Mouse (Mus musculus) midbrain, embryonic 11.5 days (tissue): ENCODE measurements around the gene Podxl2. TPM values are rescaled to one million over a fixed set of nuclear protein-coding genes. Genes with fewer than 3 reads are reported as not detected.
A peak's percentile ranks its signal among the peaks of the same experiment; 100 is the strongest.

Experiments used
- ATAC-seq: fragments of 200-750 bp; cut with Nextera tagmentation; 2 replicates; pipeline ENCODE4 v1.8.0; 2017; ENCODE audit warnings: moderate TSS enrichment, moderate library complexity; ENCODE audit not compliant: low FRiP score
- DNase-seq: peaks from one replicate; pipeline ENCODE4 v3.0.0; 2015; ENCODE audit warnings: low spot score; ENCODE audit errors: missing footprints
- H3K27ac ChIP-seq: fragments of 300-500 bp; sonication (generic); 2 replicates; pipeline ENCODE4 v1.5.1; 2014; ENCODE audit warnings: low read depth, low read length
- H3K27me3 ChIP-seq: fragments of 300-500 bp; sonication (generic); 2 replicates; pipeline ENCODE4 v1.6.1; 2014; ENCODE audit warnings: mild to moderate bottlenecking, low read length, moderate library complexity, mixed read lengths; ENCODE audit not compliant: control insufficient read depth, insufficient read depth
- H3K36me3 ChIP-seq: fragments of 300-500 bp; sonication (generic); 2 replicates; pipeline ENCODE4 v1.6.1; 2014; ENCODE audit warnings: mild to moderate bottlenecking, low read length, moderate library complexity, mixed read lengths; ENCODE audit not compliant: control insufficient read depth, insufficient read depth
- H3K4me1 ChIP-seq: fragments of 300-500 bp; sonication (generic); 2 replicates; pipeline ENCODE4 v1.6.1; 2014; ENCODE audit warnings: low read length; ENCODE audit not compliant: control insufficient read depth, insufficient read depth
- H3K4me2 ChIP-seq: fragments of 300-500 bp; sonication (generic); 2 replicates; pipeline ENCODE4 v1.6.1; 2014; ENCODE audit warnings: mild to moderate bottlenecking, moderate library complexity
- H3K4me3 ChIP-seq: fragments of 300-500 bp; sonication (generic); 2 replicates; pipeline ENCODE4 v1.5.1; 2014; ENCODE audit warnings: low read depth, low read length
- H3K9ac ChIP-seq: fragments of 300-500 bp; sonication (generic); 2 replicates; pipeline ENCODE4 v1.6.1; 2014; ENCODE audit warnings: low read length
- H3K9me3 ChIP-seq: fragments of 300-500 bp; sonication (generic); 2 replicates; pipeline ENCODE4 v1.6.1; 2016; ENCODE audit warnings: low read length; ENCODE audit not compliant: control insufficient read depth
- WGBS: fragments of 180-500 bp; shearing (Covaris S2); extraction: QIAGEN DNeasy Blood & Tissue Kit; methylation state at CpG from one replicate; pipeline ENCODE4 v1.1.7; 2014; 5-methylcytosine and 5-hydroxymethylcytosine counted together
- polyA plus RNA-seq: library from polyadenylated mRNA; unstranded; fragments of >200 nt; fragmentation: Nextera tagmentation; extraction: Ambion mirVana; gene quantifications from 2 replicates; pipeline ENCODE4 v1.2.1, GENCODE M21; 2014

Gene Podxl2
- polyA plus RNA-seq, 1 experiment from 2014 or later = 118 TPM

- Histone ChIP-seq H3K4me1 (no peaks in the 10 kb centered on the region), H3K27me3 (no peaks in the 10 kb centered on the region), H3K4me2 (no peak overlapping the region), H3K36me3 (no peaks in the 10 kb centered on the region), H3K4me3 (no peak overlapping the region), H3K9me3 (no peaks in the 10 kb centered on the region), H3K27ac (no peak overlapping the region), H3K9ac (no peak overlapping the region)
- DNase-seq (peak; percentile 81), ATAC-seq (no peak)
- 77% methylated on average over 15 of the region's 15 CpGs for WGBS
Measured at GRCm38 (mm10) chr6:88828206-88829009, 46.4 kb downstream of the Podxl2 start.

GRCm38 (mm10) chr6:88827395-88828205 lies 47.2 kb downstream of the Podxl2 start:
- H3K27me3 ChIP-seq = no peaks in the 10 kb centered on the region
- H3K9me3 ChIP-seq = no peaks in the 10 kb centered on the region
- H3K36me3 ChIP-seq = no peaks in the 10 kb centered on the region
- no peak overlapping the region for H3K4me2 ChIP-seq
- DNase-seq (peak; percentile 78), ATAC-seq (no peak)
- no peaks in the 10 kb centered on the region for H3K4me1 ChIP-seq
- no peak overlapping the region for H3K4me3 ChIP-seq
- WGBS = 61% methylated on average over 13 of the region's 13 CpGs
- no peak overlapping the region for H3K9ac ChIP-seq
- no peak overlapping the region for H3K27ac ChIP-seq

- H3K36me3 ChIP-seq = no peaks in the 10 kb centered on the region
- DNase-seq = no peak
- H3K4me3 ChIP-seq = no peak overlapping the region
- 73% methylated on average over 3 of the region's 3 CpGs for WGBS
- H3K27me3 ChIP-seq = no peaks in the 10 kb centered on the region
- H3K4me2 ChIP-seq = no peak overlapping the region
- no peaks in the 10 kb centered on the region for H3K9me3 ChIP-seq
- H3K4me1 ChIP-seq = no peaks in the 10 kb centered on the region
- no peak for ATAC-seq
- no peak overlapping the region for H3K27ac ChIP-seq
- H3K9ac ChIP-seq = no peak overlapping the region
Measured at GRCm38 (mm10) chr6:88826965-88827364, 47.9 kb downstream of the Podxl2 start.

GRCm38 (mm10) chr6:88826545-88826944 lies 48.3 kb downstream of the Podxl2 start:
- WGBS = 49% methylated on average over 6 of the region's 6 CpGs
- DNase-seq (no peak), ATAC-seq (peak; percentile 35; the same call in 1 of the 2 replicates)
- Histone ChIP-seq H3K4me2 (no peak overlapping the region), H3K27me3 (no peaks in the 10 kb centered on the region), H3K36me3 (no peaks in the 10 kb centered on the region), H3K27ac (no peak overlapping the region), H3K4me1 (no peaks in the 10 kb centered on the region), H3K9ac (no peak overlapping the region), H3K9me3 (no peaks in the 10 kb centered on the region), H3K4me3 (no peak overlapping the region)

- Histone ChIP-seq H3K9me3 (no peaks in the 10 kb centered on the region), H3K4me2 (no peak overlapping the region), H3K9ac (no peak overlapping the region), H3K27ac (no peak overlapping the region), H3K36me3 (no peaks in the 10 kb centered on the region), H3K4me1 (no peaks in the 10 kb centered on the region), H3K27me3 (no peaks in the 10 kb centered on the region), H3K4me3 (no peak overlapping the region)
- ATAC-seq (no peak), DNase-seq (no peak)
- WGBS = 60% methylated on average over 3 of the region's 3 CpGs
Measured at GRCm38 (mm10) chr6:88826088-88826487, 48.8 kb downstream of the Podxl2 start.

GRCm38 (mm10) chr6:88824183-88824582 lies 50.7 kb downstream of the Podxl2 start:
- ATAC-seq = no peak
- Histone ChIP-seq H3K4me3 (no peak overlapping the region), H3K9me3 (no peaks in the 10 kb centered on the region), H3K9ac (no peak overlapping the region), H3K4me2 (no peak overlapping the region), H3K27me3 (no peaks in the 10 kb centered on the region), H3K27ac (no peak overlapping the region), H3K4me1 (no peaks in the 10 kb centered on the region), H3K36me3 (no peaks in the 10 kb centered on the region)
- no peak for DNase-seq
- 68% methylated on average over 7 of the region's 7 CpGs for WGBS

- DNase-seq (peak; percentile 59), ATAC-seq (no peak)
- WGBS = 82% methylated on average over 11 of the region's 11 CpGs
- Histone ChIP-seq H3K4me2 (no peak overlapping the region), H3K27me3 (no peaks in the 10 kb centered on the region), H3K36me3 (no peaks in the 10 kb centered on the region), H3K4me1 (no peaks in the 10 kb centered on the region), H3K9ac (no peak overlapping the region), H3K27ac (no peak overlapping the region), H3K4me3 (no peak overlapping the region), H3K9me3 (no peaks in the 10 kb centered on the region)
Measured at GRCm38 (mm10) chr6:88821901-88822300, 52.9 kb downstream of the Podxl2 start.

- no peak for ATAC-seq
- Histone ChIP-seq H3K4me3 (no peak overlapping the region), H3K4me2 (no peak overlapping the region), H3K27me3 (no peaks in the 10 kb centered on the region), H3K27ac (no peak overlapping the region), H3K36me3 (no peaks in the 10 kb centered on the region), H3K9me3 (no peaks in the 10 kb centered on the region), H3K4me1 (no peaks in the 10 kb centered on the region), H3K9ac (no peak overlapping the region)
- peak; percentile 59 for DNase-seq
- WGBS = 88% methylated on average over 6 of the region's 6 CpGs
Measured at GRCm38 (mm10) chr6:88821294-88821693, 53.5 kb downstream of the Podxl2 start.

GRCm38 (mm10) chr6:88820853-88821252 lies 54.0 kb downstream of the Podxl2 start:
- no peak overlapping the region for H3K4me2 ChIP-seq
- H3K4me3 ChIP-seq = no peak overlapping the region
- no peaks in the 10 kb centered on the region for H3K4me1 ChIP-seq
- no peak overlapping the region for H3K27ac ChIP-seq
- ATAC-seq (no peak), DNase-seq (peak; percentile 69)
- no peaks in the 10 kb centered on the region for H3K9me3 ChIP-seq
- WGBS = 66% methylated on average over 3 of the region's 3 CpGs
- no peak overlapping the region for H3K9ac ChIP-seq
- no peaks in the 10 kb centered on the region for H3K36me3 ChIP-seq
- H3K27me3 ChIP-seq = no peaks in the 10 kb centered on the region
